Mouse (Mus musculus) midbrain, postnatal 0 days (tissue): ENCODE measurements around the gene Lcp2. TPM values are rescaled to one million over a fixed set of nuclear protein-coding genes. Genes with fewer than 3 reads are reported as not detected.
A peak's percentile ranks its signal among the peaks of the same experiment; 100 is the strongest.

Source experiments
- ATAC-seq: fragments of 200-750 bp; cut with Nextera tagmentation; 2 replicates; pipeline ENCODE4 v1.8.0; 2017; ENCODE audit warnings: moderate number of reproducible peaks, mild to moderate bottlenecking, moderate TSS enrichment, moderate library complexity; ENCODE audit not compliant: low FRiP score
- DNase-seq: peaks from one replicate; pipeline ENCODE4 v3.0.0-alpha.2; 2015; ENCODE audit warnings: low spot score
- H3K27ac ChIP-seq: fragments of 300-500 bp; sonication (generic); 2 replicates; pipeline ENCODE4 v1.5.1; 2014; ENCODE audit warnings: low read depth, mild to moderate bottlenecking, low read length, mixed read lengths
- H3K27me3 ChIP-seq: fragments of 300-500 bp; sonication (generic); 2 replicates; pipeline ENCODE4 v1.6.1; 2014; ENCODE audit warnings: low read length, control low read depth, mixed read lengths; ENCODE audit not compliant: insufficient read depth
- H3K36me3 ChIP-seq: fragments of 300-500 bp; sonication (generic); 2 replicates; pipeline ENCODE4 v1.6.1; 2014; ENCODE audit warnings: low read length, control low read depth, mixed read lengths; ENCODE audit not compliant: insufficient read depth
- H3K4me1 ChIP-seq: fragments of 300-500 bp; sonication (generic); 2 replicates; pipeline ENCODE4 v1.6.1; 2014; ENCODE audit warnings: mild to moderate bottlenecking, control low read depth, antibody characterized with exemption, low read length, mixed read lengths; ENCODE audit not compliant: insufficient read depth
- H3K4me2 ChIP-seq: fragments of 300-500 bp; sonication (generic); 2 replicates; pipeline ENCODE4 v1.6.1; 2014; ENCODE audit warnings: low read depth, mild to moderate bottlenecking, low read length, mixed read lengths; ENCODE audit not compliant: poor library complexity, severe bottlenecking
- H3K4me3 ChIP-seq: fragments of 300-500 bp; sonication (generic); 2 replicates; pipeline ENCODE4 v1.5.1; 2014; ENCODE audit warnings: low read depth, mild to moderate bottlenecking, low read length, moderate library complexity
- H3K9ac ChIP-seq: fragments of 300-500 bp; sonication (generic); replicated peaks from 2 replicates; pipeline ENCODE4 v1.6.1; 2014; ENCODE audit warnings: mild to moderate bottlenecking, low read length, moderate library complexity, mixed read lengths; ENCODE audit not compliant: poor library complexity, severe bottlenecking
- H3K9me3 ChIP-seq: fragments of 300-500 bp; sonication (generic); 2 replicates; pipeline ENCODE4 v1.6.1; 2016; ENCODE audit warnings: low read length, control low read depth
- CTCF ChIP-seq: IDR thresholded peaks from 2 replicates; pipeline ENCODE4 v1.5.1; 2016; ENCODE audit warnings: antibody characterized with exemption, mild to moderate bottlenecking
- WGBS: fragments of 180-500 bp; shearing (Covaris S2); extraction: QIAGEN DNeasy Blood & Tissue Kit; methylation state at CpG from one replicate; pipeline ENCODE4 v1.1.7; 2014; 5-methylcytosine and 5-hydroxymethylcytosine counted together
- polyA plus RNA-seq: library from polyadenylated mRNA; unstranded; fragments of >200 nt; fragmentation: Nextera tagmentation; extraction: Ambion mirVana; gene quantifications from 2 replicates; pipeline ENCODE4 v1.2.1, GENCODE M21; 2015
- total RNA-seq: library from RNA; depleted of rRNA; stranded (reverse); fragments of >200 nt; gene quantifications from 2 replicates; pipeline ENCODE4 v1.2.3, GENCODE M21; 2014

Gene Lcp2
- total and polyA plus RNA-seq, 2 experiments from 2014 or later = 2.7 to 4.9 TPM

GRCm38 (mm10) chr11:34087064-34087463 is 40.3 kb downstream of the Lcp2 start:
- no peak for DNase-seq
- peak; percentile 72 for TF ChIP-seq CTCF
- no peaks in the 10 kb centered on the region for H3K27me3 ChIP-seq
- H3K4me2 ChIP-seq = no peak overlapping the region
- H3K9me3 ChIP-seq = no peaks in the 10 kb centered on the region
- no peak overlapping the region for H3K9ac ChIP-seq
- no peaks in the 10 kb centered on the region for H3K36me3 ChIP-seq
- no peak for ATAC-seq
- H3K4me3 ChIP-seq = no peak overlapping the region
- no peak overlapping the region for H3K27ac ChIP-seq
- WGBS = 75% methylated on average over 3 of the region's 3 CpGs
- no peaks in the 10 kb centered on the region for H3K4me1 ChIP-seq

- DNase-seq (peak; percentile 72), ATAC-seq (no peak)
- H3K27ac ChIP-seq = no peak within 1 kb of the TSS
- H3K4me2 ChIP-seq = no peak within 1 kb of the TSS
- H3K36me3 ChIP-seq = no peaks in the 10 kb centered on the region
- TF ChIP-seq CTCF = no peak
- H3K9ac ChIP-seq = no peak within 1 kb of the TSS
- no peaks in the 10 kb centered on the region for H3K27me3 ChIP-seq
- H3K4me1 ChIP-seq = no peaks in the 10 kb centered on the region
- no peaks in the 10 kb centered on the region for H3K9me3 ChIP-seq
- 84% methylated on average over 10 of the region's 10 CpGs for WGBS
- H3K4me3 ChIP-seq = no peak within 1 kb of the TSS
Observed at GRCm38 (mm10) chr11:34098422-34098821, 51.7 kb downstream of the Lcp2 start, which contains the start of gene 4930469K13Rik. TSS of gene 4930469K13Rik (minus strand) at chr11:34098554.

GRCm38 (mm10) chr11:34101827-34102226 is 55.1 kb downstream of the Lcp2 start:
- no peak overlapping the region for H3K9ac ChIP-seq
- TF ChIP-seq CTCF = no peak
- 90% methylated on average over 4 of the region's 4 CpGs for WGBS
- H3K4me2 ChIP-seq = no peak overlapping the region
- no peaks in the 10 kb centered on the region for H3K9me3 ChIP-seq
- no peak overlapping the region for H3K4me3 ChIP-seq
- ATAC-seq (no peak), DNase-seq (no peak)
- H3K4me1 ChIP-seq = no peaks in the 10 kb centered on the region
- no peaks in the 10 kb centered on the region for H3K27me3 ChIP-seq
- H3K36me3 ChIP-seq = no peaks in the 10 kb centered on the region
- no peak overlapping the region for H3K27ac ChIP-seq

- DNase-seq = peak; percentile 15
- TF ChIP-seq CTCF = no peak
- Histone ChIP-seq H3K9me3 (no peaks in the 10 kb centered on the region), H3K27ac (no peak overlapping the region), H3K4me2 (no peak overlapping the region), H3K27me3 (no peaks in the 10 kb centered on the region), H3K9ac (no peak overlapping the region), H3K4me3 (no peak overlapping the region), H3K36me3 (no peaks in the 10 kb centered on the region), H3K4me1 (no peaks in the 10 kb centered on the region)
- 42% methylated on average over 1 of the region's 1 CpGs for WGBS
- no peak for ATAC-seq
Observed at GRCm38 (mm10) chr11:34104919-34105318, 58.2 kb downstream of the Lcp2 start.

GRCm38 (mm10) chr11:34109260-34109659 is 62.5 kb downstream of the Lcp2 start:
- WGBS = 100% methylated on average over 1 of the region's 1 CpGs
- DNase-seq (no peak), ATAC-seq (no peak)

GRCm38 (mm10) chr11:34111940-34112339 is 65.2 kb downstream of the Lcp2 start:
- no peak for DNase-seq
- Histone ChIP-seq H3K27me3 (no peaks in the 10 kb centered on the region), H3K36me3 (no peaks in the 10 kb centered on the region), H3K9ac (no peak overlapping the region), H3K9me3 (no peaks in the 10 kb centered on the region), H3K4me2 (no peak overlapping the region), H3K27ac (no peak overlapping the region), H3K4me1 (peaks cover 2% of the 10 kb centered on the region; the same call in 1 of the 2 replicates), H3K4me3 (no peak overlapping the region)
- 74% methylated on average over 7 of the region's 7 CpGs for WGBS
- ATAC-seq = no peak
- TF ChIP-seq CTCF = no peak

More at GRCm38 (mm10) chr11:34109260-34109659, 62.5 kb downstream of the Lcp2 start:
- Histone ChIP-seq H3K27ac (no peak overlapping the region), H3K9me3 (no peaks in the 10 kb centered on the region), H3K9ac (no peak overlapping the region), H3K4me2 (no peak overlapping the region), H3K36me3 (no peaks in the 10 kb centered on the region), H3K4me1 (peaks cover 2% of the 10 kb centered on the region; the same call in 1 of the 2 replicates), H3K27me3 (no peaks in the 10 kb centered on the region), H3K4me3 (no peak overlapping the region)
- TF ChIP-seq CTCF = no peak
